Mouse (Mus musculus): ENCODE measurements around the gene Stard7. TPM values are rescaled to one million over a fixed set of nuclear protein-coding genes. Genes with fewer than 3 reads are reported as not detected.
"Not testable (repeated sequence)": the region's sequence is repeated elsewhere in the genome, so short reads cannot be mapped to it uniquely, and the experiment has no call there.

Stard7 gene
- polyA plus RNA-seq, 1 experiment, result 71.1 TPM

GRCm38 (mm10) chr2:127262480-127262879 is 7.5 kb upstream of the Stard7 start:
- H3K4me3 ChIP-seq (ENCODE audit: insufficient read depth, low read depth, low read length), result no peak overlapping the region
- H3K27ac ChIP-seq (replicated peaks; ENCODE audit: low read depth, low read length), result no peak overlapping the region
- H3K4me1 ChIP-seq (ENCODE audit: control insufficient read depth, insufficient read depth, insufficient read length, low read length), result peaks cover 14% of the 10 kb centered on the region; the same call in 1 of the 2 replicates

- Histone ChIP-seq H3K4me3 (ENCODE audit: insufficient read depth, low read depth, low read length) (no peak overlapping the region), H3K4me1 (ENCODE audit: control insufficient read depth, insufficient read depth, insufficient read length, low read length) (peaks cover 5% of the 10 kb centered on the region; the same call in 1 of the 2 replicates), H3K27ac (replicated peaks; ENCODE audit: low read depth, low read length) (no peak overlapping the region)
These were observed 2.2 kb upstream of the Stard7 start for GRCm38 (mm10) chr2:127267854-127268253.

GRCm38 (mm10) chr2:127270300-127271041 is 453 bp downstream of the Stard7 start:
- Histone ChIP-seq H3K4me1 (ENCODE audit: control insufficient read depth, insufficient read depth, insufficient read length, low read length) (peaks cover 6% of the 10 kb centered on the region), H3K27ac (replicated peaks; ENCODE audit: low read depth, low read length) (peak overlapping the region; percentile 76), H3K4me3 (ENCODE audit: insufficient read depth, low read depth, low read length) (peak overlapping the region; percentile 87)

- Histone ChIP-seq H3K4me3 (ENCODE audit: insufficient read depth, low read depth, low read length) (peak overlapping the region; percentile 87), H3K27ac (replicated peaks; ENCODE audit: low read depth, low read length) (no peak overlapping the region), H3K4me1 (ENCODE audit: control insufficient read depth, insufficient read depth, insufficient read length, low read length) (peaks cover 6% of the 10 kb centered on the region)
These were observed 1.1 kb downstream of the Stard7 start for GRCm38 (mm10) chr2:127271042-127271515.

GRCm38 (mm10) chr2:127272049-127272448 is 2.0 kb downstream of the Stard7 start:
- H3K27ac ChIP-seq (replicated peaks; ENCODE audit: low read depth, low read length); H3K4me1 ChIP-seq (ENCODE audit: control insufficient read depth, insufficient read depth, insufficient read length, low read length); H3K4me3 ChIP-seq (ENCODE audit: insufficient read depth, low read depth, low read length): not testable (repeated sequence)

GRCm38 (mm10) chr2:127272806-127273205 is 2.8 kb downstream of the Stard7 start:
- no peak overlapping the region for H3K4me3 ChIP-seq (ENCODE audit: insufficient read depth, low read depth, low read length)
- H3K4me1 ChIP-seq (ENCODE audit: control insufficient read depth, insufficient read depth, insufficient read length, low read length), result peaks cover 6% of the 10 kb centered on the region
- H3K27ac ChIP-seq (replicated peaks; ENCODE audit: low read depth, low read length), result no peak overlapping the region

- no peak overlapping the region for H3K4me3 ChIP-seq (ENCODE audit: insufficient read depth, low read depth, low read length)
- H3K4me1 ChIP-seq (ENCODE audit: control insufficient read depth, insufficient read depth, insufficient read length, low read length), result peaks cover 4% of the 10 kb centered on the region
- no peak overlapping the region for H3K27ac ChIP-seq (replicated peaks; ENCODE audit: low read depth, low read length)
These were observed 4.6 kb downstream of the Stard7 start for GRCm38 (mm10) chr2:127274590-127274989.

GRCm38 (mm10) chr2:127275551-127276320 is 5.7 kb downstream of the Stard7 start:
- Histone ChIP-seq H3K4me3 (ENCODE audit: insufficient read depth, low read depth, low read length) (no peak overlapping the region), H3K4me1 (ENCODE audit: control insufficient read depth, insufficient read depth, insufficient read length, low read length) (peaks cover 6% of the 10 kb centered on the region), H3K27ac (replicated peaks; ENCODE audit: low read depth, low read length) (no peak overlapping the region)

GRCm38 (mm10) chr2:127278162-127278561 is 8.1 kb downstream of the Stard7 start:
- H3K27ac ChIP-seq (replicated peaks; ENCODE audit: low read depth, low read length), result no peak overlapping the region
- H3K4me3 ChIP-seq (ENCODE audit: insufficient read depth, low read depth, low read length), result no peak overlapping the region
- H3K4me1 ChIP-seq (ENCODE audit: control insufficient read depth, insufficient read depth, insufficient read length, low read length), result peaks cover 3% of the 10 kb centered on the region; the same call in 1 of the 2 replicates

- Histone ChIP-seq H3K27ac (replicated peaks; ENCODE audit: low read depth, low read length) (no peak overlapping the region), H3K4me1 (ENCODE audit: control insufficient read depth, insufficient read depth, insufficient read length, low read length) (no peaks in the 10 kb centered on the region), H3K4me3 (ENCODE audit: insufficient read depth, low read depth, low read length) (no peak overlapping the region)
These were observed 22.2 kb downstream of the Stard7 start for GRCm38 (mm10) chr2:127292250-127292649.

GRCm38 (mm10) chr2:127297001-127297805 is 27.2 kb downstream of the Stard7 start:
- Histone ChIP-seq H3K4me1 (ENCODE audit: control insufficient read depth, insufficient read depth, insufficient read length, low read length) (no peaks in the 10 kb centered on the region), H3K4me3 (ENCODE audit: insufficient read depth, low read depth, low read length) (no peak overlapping the region), H3K27ac (replicated peaks; ENCODE audit: low read depth, low read length) (0 out of 2 replicates have a peak overlapping the region, but pooled peaks have one; percentile 5)

- H3K4me1 ChIP-seq (ENCODE audit: control insufficient read depth, insufficient read depth, insufficient read length, low read length), result no peaks in the 10 kb centered on the region
- no peak overlapping the region for H3K27ac ChIP-seq (replicated peaks; ENCODE audit: low read depth, low read length)
- H3K4me3 ChIP-seq (ENCODE audit: insufficient read depth, low read depth, low read length), result no peak overlapping the region
These were observed 28.0 kb downstream of the Stard7 start for GRCm38 (mm10) chr2:127298056-127298455.

GRCm38 (mm10) chr2:127300701-127301100 is 30.7 kb downstream of the Stard7 start:
- H3K27ac ChIP-seq (replicated peaks; ENCODE audit: low read depth, low read length), result no peak overlapping the region
- no peak overlapping the region for H3K4me3 ChIP-seq (ENCODE audit: insufficient read depth, low read depth, low read length)
- H3K4me1 ChIP-seq (ENCODE audit: control insufficient read depth, insufficient read depth, insufficient read length, low read length), result no peaks in the 10 kb centered on the region

GRCm38 (mm10) chr2:127301883-127302282 is 31.9 kb downstream of the Stard7 start:
- Histone ChIP-seq H3K4me3 (ENCODE audit: insufficient read depth, low read depth, low read length) (no peak overlapping the region), H3K4me1 (ENCODE audit: control insufficient read depth, insufficient read depth, insufficient read length, low read length) (no peaks in the 10 kb centered on the region), H3K27ac (replicated peaks; ENCODE audit: low read depth, low read length) (no peak overlapping the region)

GRCm38 (mm10) chr2:127304192-127304591 is 34.2 kb downstream of the Stard7 start:
- H3K4me1 ChIP-seq (ENCODE audit: control insufficient read depth, insufficient read depth, insufficient read length, low read length); H3K4me3 ChIP-seq (ENCODE audit: insufficient read depth, low read depth, low read length); H3K27ac ChIP-seq (replicated peaks; ENCODE audit: low read depth, low read length): not testable (repeated sequence)
